Mouse (Mus musculus) skeletal muscle tissue, adult 2 months (tissue): ENCODE measurements at regions not wholly inside any gene's neighbourhood (a gene's known extent, or its start where the extent isn't known, plus 50 kb on each side); places are given as distances from the start of the nearest gene placed in this dataset.

Experiments used
- DNase-seq: peaks from one replicate; pipeline ENCODE4 v3.0.0-alpha.2; 2012; ENCODE audit warnings: low read depth, low spot score

DNA sequence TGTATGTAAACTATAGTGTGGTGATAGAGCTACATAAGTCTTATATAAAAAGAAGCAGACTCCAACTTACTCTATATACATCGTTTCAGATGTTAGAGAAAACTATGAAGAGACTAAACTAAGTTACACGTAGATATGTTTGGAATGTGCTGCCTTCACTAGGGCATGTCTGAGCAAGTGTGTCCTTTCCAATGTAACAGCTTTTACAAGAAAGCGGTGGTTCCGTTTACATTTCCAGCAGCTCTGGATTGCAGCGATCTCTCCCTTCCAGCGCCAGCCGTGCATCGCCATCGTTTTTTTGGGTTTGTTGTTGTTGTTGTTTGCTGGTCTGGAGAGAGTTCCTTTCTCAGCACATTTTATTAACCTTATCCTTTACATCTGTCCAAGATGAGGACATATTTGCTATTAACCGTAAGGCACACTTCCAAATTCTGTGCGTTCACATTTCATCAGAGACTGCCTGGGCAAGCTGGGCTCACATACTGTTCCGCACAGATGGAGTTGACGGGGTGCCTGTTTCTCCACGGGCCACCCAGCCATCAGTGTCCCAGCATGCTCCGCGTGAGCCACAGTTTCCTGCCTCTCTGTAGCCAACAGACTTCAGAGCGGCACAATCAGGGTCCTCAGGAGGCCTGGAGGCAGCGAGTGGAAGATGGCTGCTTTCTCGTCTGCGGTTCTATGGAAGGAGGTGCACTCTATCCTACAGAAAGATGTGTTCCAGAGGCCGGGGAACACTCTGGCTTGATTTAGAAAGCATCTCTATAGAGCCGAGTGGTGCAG is 125.2 kb upstream of the Map1b start:
- no peak for DNase-seq

DNA sequence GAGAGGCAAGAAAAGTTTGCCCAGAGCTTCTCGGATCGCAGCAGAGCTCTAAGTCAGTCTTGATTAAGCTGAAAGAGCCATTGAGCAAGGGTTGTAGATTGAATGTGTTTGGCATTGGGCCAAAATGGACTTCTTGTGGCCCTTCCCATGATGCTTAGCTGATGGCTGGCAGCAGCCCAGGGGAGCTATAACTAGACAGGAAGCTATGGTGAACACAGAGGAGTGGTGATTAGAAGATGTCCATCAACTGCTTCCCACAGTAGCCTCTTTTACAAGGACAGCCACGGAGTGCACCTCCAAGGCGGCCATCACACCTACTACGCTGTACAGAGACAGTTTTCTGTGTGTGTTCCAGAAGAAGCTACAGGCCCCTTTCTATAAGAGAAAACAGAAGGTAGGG is 116.4 kb upstream of the Map1b start:
- no peak for DNase-seq

- DNase-seq = no peak
Observed at GRCm38 (mm10) chr13:99630800-99631199, 114.5 kb upstream of the Map1b start.

DNA sequence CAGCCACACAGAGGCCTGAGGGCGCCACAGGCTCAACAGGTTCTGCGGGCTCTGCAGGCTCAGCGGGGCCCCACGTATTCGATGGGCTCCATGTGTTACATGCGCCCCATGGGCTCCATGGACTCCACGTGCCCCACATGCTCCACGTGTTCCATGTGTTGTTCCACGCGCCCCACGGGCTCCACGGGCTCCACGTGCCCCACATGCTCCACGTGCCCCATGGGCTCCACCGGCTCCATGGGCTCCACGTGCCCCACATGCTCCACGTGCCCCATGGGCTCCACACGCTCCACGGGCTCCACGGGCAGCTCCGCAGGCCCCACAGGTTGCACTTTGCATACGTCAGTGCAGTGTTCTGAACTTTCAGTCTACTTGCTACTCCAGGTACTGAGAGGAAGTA is 114.0 kb upstream of the Map1b start:
- no peak for DNase-seq

GRCm38 (mm10) chr13:99625196-99625595 is 108.9 kb upstream of the Map1b start:
- DNase-seq = no peak

GRCm38 (mm10) chr13:99618332-99618731 is 102.0 kb upstream of the Map1b start:
- no peak for DNase-seq

GRCm38 (mm10) chr13:99617457-99617856 is 101.1 kb upstream of the Map1b start:
- DNase-seq = no peak

GRCm38 (mm10) chr13:99611715-99612494 is 95.6 kb upstream of the Map1b start:
- DNase-seq = no peak

DNA sequence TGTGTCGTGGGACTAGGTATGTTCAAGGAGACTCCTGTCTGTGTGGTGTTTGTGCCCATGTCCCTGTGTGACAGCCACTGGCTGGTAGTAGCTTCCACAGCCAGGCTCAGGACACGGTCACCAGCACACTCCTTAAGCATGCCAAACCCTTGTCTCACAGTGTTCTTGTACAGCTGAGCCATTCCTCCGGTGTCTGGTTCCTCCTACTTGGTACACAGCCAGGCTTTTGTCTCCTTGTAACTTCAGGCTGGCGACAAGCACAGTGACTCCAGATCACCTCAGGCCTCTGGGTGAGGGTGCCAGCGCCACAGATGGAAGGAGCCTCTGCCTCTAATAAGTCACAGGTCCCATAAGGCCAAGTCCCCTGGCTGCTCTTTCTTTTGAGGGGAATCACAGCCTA is 94.2 kb upstream of the Map1b start:
- DNase-seq = no peak

DNA sequence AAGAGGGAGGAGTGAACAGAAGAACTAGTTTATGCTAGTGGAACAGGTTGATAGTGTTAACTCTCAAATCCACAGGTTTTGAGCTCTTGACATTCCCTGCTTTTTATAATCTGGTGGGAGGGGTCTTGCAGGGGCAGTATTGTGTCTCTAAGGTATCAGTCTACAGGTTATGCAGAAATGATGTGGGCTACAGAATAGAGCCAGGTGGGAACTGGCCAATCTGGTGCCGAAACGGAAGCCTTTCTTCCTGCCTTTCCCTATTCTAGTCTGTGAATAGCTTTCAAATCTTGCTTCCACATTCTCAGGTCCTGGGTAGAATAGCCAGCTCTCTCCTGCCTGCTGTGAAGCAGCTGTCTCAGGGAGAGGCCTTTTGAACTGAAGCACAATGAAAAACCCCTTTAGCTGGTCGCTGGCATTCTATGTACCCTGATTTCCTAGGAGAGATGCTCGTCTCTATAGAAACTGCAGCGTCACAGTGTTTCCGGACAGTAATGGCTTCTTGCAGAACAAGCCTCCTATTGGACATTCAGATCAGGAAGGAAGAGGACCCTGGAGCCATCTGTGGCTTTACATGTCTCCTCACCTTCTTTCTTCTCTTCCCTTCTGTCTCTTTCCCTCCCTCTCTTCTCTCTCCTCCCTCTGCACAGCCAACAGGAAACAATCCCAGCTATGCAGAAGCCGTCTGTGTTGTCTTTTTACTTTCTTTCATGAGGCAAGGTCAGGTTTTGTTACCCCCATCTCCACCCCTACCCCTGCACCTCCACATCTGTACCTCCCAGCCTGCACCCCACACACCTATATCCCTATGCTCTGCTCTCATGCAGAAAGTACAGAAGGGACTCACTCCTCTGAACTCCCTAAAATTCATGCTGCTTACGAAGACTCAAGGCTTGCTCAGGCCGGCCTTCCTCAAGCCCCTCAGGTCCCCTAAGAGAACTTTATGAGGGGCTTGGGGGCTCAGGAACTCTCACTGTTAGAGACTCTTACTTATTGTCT is 93.1 kb upstream of the Map1b start:
- no peak for DNase-seq

GRCm38 (mm10) chr13:99608591-99608990 is 92.3 kb upstream of the Map1b start:
- DNase-seq = no peak

- no peak for DNase-seq
Observed at GRCm38 (mm10) chr13:99607208-99607607, 90.9 kb upstream of the Map1b start.

DNA sequence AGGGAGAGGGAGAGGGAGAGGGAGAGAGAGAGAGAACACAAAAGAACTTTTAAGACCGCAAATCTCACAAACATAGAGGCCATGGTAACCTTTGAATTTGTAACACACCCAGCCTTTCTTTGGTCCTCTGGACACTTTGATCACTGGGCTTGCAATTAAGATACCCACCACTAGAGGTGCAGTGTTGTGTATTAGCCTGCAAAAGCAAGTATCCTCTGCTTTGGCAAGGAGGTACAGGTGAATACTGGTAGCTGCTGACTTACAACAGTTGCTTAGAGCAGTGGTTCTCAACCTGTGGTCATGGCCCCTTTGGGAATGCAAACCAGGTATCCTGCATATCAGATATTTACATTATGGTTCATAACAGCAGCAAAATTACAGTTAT is 90.3 kb upstream of the Map1b start:
- DNase-seq = no peak

DNA sequence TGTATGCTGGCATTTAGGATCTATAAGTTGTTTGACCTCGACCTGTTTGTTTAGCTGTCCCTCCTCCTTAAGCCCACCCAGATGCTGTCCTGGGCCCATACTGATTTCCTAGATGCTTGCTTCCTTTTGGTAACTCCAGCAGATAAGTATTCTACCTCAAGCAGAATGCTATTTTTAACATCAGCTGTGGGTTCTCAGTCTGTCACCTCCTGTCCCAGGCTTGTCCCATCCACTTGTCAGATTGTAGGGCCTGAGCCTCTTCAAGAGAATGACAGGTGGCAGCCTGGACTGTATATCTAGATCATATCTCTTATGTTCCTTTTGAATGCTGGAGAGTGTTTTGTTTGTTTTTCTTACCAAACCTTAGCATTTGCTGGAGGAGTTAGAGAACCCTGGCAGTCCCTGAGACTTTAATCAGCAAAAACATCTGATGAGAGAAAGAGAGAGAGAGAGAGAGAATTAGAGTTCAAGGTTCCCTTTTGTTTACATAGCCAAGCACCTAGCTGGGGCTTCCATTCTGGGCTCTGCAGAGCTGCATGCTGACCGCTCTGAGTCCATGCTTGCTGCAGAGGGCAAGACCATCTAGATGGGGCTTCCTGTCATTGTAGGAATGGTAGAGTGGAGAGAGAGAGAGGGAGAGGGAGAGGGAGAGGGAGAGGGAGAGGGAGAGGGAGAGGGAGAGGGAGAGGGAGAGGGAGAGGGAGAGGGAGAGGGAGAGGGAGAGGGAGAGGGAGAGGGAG is 89.7 kb upstream of the Map1b start:
- no peak for DNase-seq

DNA sequence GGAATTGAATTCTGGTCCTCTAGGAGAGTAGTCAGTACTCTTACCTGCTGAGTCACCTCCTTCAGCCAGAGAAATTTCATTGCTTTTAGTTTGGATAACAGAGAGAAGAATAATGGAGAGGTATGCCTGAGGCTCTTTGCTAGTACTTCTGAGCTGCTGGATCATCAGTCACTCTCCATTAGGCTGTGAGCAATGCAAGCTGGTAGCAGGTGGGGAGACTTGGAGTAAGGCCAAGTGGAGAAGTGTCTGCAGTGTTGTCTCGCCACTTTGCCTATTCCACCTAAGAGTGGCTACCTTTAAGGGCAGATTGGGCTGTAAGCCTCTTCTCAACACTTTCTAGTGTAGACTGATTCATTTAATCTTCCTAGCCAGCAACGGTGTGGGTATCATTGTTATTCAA is 81.6 kb upstream of the Map1b start:
- DNase-seq = no peak

GRCm38 (mm10) chr13:99593846-99594813 is 77.8 kb upstream of the Map1b start:
- no peak for DNase-seq

GRCm38 (mm10) chr13:99593243-99593635 is 76.9 kb upstream of the Map1b start:
- DNase-seq = no peak

DNA sequence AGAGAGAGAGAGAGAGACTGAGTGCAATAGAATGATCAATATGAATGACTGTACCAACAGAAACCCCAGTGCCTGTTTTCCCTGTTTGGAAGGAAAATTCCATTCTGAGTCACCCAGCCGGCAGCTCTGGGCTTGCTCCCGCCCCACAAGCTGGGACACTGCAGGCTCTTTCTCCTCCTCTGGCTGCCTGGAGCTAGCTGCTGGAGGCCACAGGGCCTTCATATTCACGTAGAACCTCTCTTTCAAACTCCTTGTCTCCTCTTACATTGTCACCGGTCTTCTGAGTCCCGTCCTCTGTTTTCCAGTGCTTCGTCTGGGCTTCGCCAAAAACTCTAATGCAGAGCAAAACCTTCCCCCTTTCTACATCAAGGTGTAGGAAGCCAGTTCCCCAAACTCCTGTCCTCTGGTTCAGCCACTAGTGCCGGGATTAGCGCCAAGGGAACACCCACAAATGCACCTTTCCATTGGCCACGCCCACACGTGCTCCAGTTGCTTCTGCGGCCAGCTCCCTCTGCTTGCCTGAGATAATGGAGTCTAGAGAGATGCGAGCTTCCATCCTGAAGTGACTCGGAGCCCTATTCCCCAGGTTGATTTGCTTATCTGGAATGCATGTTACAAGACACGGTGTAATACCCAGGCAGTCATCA is 76.4 kb upstream of the Map1b start:
- peak; percentile 1 for DNase-seq

GRCm38 (mm10) chr13:99588646-99589045 is 72.3 kb upstream of the Map1b start:
- no peak for DNase-seq

GRCm38 (mm10) chr13:99583841-99584240 is 67.5 kb upstream of the Map1b start:
- DNase-seq = no peak
